Mouse (Mus musculus) heart, postnatal 0 days (tissue): ENCODE measurements around the gene Stk10.

Experiments used
- CTCF ChIP-seq: IDR thresholded peaks from 2 replicates; pipeline ENCODE4 v1.5.1; 2016; ENCODE audit warnings: antibody characterized with exemption, control low read depth, low read depth
- EP300 ChIP-seq: IDR thresholded peaks from 2 replicates; pipeline ENCODE4 v1.6.1; 2016; ENCODE audit warnings: antibody characterized with exemption, low read depth

DNA sequence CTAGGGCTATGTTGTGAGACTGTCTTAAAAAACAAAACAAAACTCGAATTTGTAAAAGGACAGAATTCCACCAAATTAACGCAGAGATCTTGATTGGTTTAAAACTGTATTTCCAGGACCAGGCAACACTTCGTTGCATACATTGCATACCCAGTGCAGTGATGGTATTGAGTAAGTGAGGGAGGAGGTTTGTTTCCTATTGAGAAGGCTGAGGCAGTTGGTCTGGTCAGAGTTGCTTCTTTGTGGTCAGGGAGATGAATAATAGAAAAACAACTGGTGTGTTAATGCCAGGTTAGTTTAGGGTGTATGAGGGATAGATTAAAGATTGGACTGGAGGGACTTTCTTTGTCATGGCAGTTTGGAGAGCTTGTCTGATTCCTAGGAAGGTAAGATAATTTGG, 132.5 kb downstream of the Stk10 start:
- TF ChIP-seq CTCF (no peak), EP300 (no peak)
